Mouse (Mus musculus) bone marrow, adult 2 months (tissue): ENCODE data around the gene Klhl22. TPM values are rescaled to one million over a fixed set of nuclear protein-coding genes. Genes with fewer than 3 reads are reported as not detected.

ENCODE experiments used
- H3K27ac ChIP-seq: fragments of 200-500 bp; 2 replicates; pipeline ENCODE4 v1.5.1; 2012; ENCODE audit warnings: low read depth, mild to moderate bottlenecking, control low read depth, inconsistent platforms, low read length; ENCODE audit not compliant: control insufficient read depth, poor library complexity, insufficient read depth
- H3K4me1 ChIP-seq: fragments of 200-500 bp; 2 replicates; pipeline ENCODE4 v1.6.1; 2011; ENCODE audit warnings: low read length; ENCODE audit not compliant: control insufficient read depth, insufficient read depth
- H3K4me3 ChIP-seq: fragments of 200-500 bp; replicated peaks from 2 replicates; pipeline ENCODE3; 2011; ENCODE audit warnings: mild to moderate bottlenecking, low read depth, low read length, control low read depth; ENCODE audit not compliant: control insufficient read depth
- CTCF ChIP-seq: fragments of 200-500 bp; IDR thresholded peaks from 2 replicates; pipeline ENCODE4 v1.5.1; 2011; ENCODE audit warnings: low read length, control low read depth; ENCODE audit not compliant: control insufficient read depth, insufficient read depth
- POLR2A ChIP-seq: fragments of 200-500 bp; IDR thresholded peaks from 2 replicates; pipeline ENCODE4 v1.6.1; 2011; ENCODE audit warnings: low read depth, mild to moderate bottlenecking, control low read depth, low read length, borderline replicate concordance; ENCODE audit not compliant: control insufficient read depth
- WGBS: fragments of 180-500 bp; shearing (Covaris S2); methylation state at CpG from one replicate; pipeline ENCODE4 v1.1.7; 2018; 5-methylcytosine and 5-hydroxymethylcytosine counted together
- polyA plus RNA-seq: library from polyadenylated mRNA; stranded (reverse); fragments of >200 nt; gene quantifications from 2 replicates; pipeline ENCODE4 v1.2.4, GENCODE M21; 2011; ENCODE audit warnings: low replicate concordance; ENCODE audit not compliant: missing spikeins, insufficient read depth, insufficient read length

Gene Klhl22
- polyA plus RNA-seq, 1 experiment, result 7.8 TPM

GRCm38 (mm10) chr16:17794047-17794446 is 34.6 kb downstream of the Klhl22 start:
- Histone ChIP-seq H3K27ac (no peak overlapping the region), H3K4me3 (no peak overlapping the region), H3K4me1 (no peaks in the 10 kb centered on the region)
- 80% methylated on average over 4 of the region's 4 CpGs for WGBS
- TF ChIP-seq CTCF (no peak), POLR2A (no peak)

- 89% methylated on average over 5 of the region's 5 CpGs for WGBS
- TF ChIP-seq CTCF, result no peak
- no peak for TF ChIP-seq POLR2A
- Histone ChIP-seq H3K27ac (no peak overlapping the region), H3K4me1 (no peaks in the 10 kb centered on the region), H3K4me3 (no peak overlapping the region)
These were observed 36.2 kb downstream of the Klhl22 start for GRCm38 (mm10) chr16:17795643-17796042.

GRCm38 (mm10) chr16:17796519-17796918 is 37.1 kb downstream of the Klhl22 start:
- Histone ChIP-seq H3K4me1 (no peaks in the 10 kb centered on the region), H3K4me3 (no peak overlapping the region), H3K27ac (no peak overlapping the region)
- no peak for TF ChIP-seq CTCF
- no peak for TF ChIP-seq POLR2A

- no peak within 1 kb of the TSS for H3K27ac ChIP-seq
- WGBS, result 3% methylated on average over 68 of the region's 81 CpGs
- H3K4me3 ChIP-seq, result no peak within 1 kb of the TSS
- H3K4me1 ChIP-seq, result no peaks in the 10 kb centered on the region
- TF ChIP-seq POLR2A, result no peak
- TF ChIP-seq CTCF, result no peak
These were observed 37.8 kb downstream of the Klhl22 start, which contains the start of gene Scarf2 for GRCm38 (mm10) chr16:17796971-17797811. TSS of gene Scarf2 (plus strand) at chr16:17797282.

- H3K27ac ChIP-seq, result no peak overlapping the region
- no peak overlapping the region for H3K4me3 ChIP-seq
- 11% methylated on average over 29 of the region's 29 CpGs for whole genome bisulfite sequencing
- no peaks in the 10 kb centered on the region; the same call in 1 of the 2 replicates for H3K4me1 ChIP-seq
- no peak for TF ChIP-seq POLR2A
- TF ChIP-seq CTCF, result no peak
These were observed 38.4 kb downstream of the Klhl22 start for GRCm38 (mm10) chr16:17797812-17798311.

- H3K27ac ChIP-seq, result no peak overlapping the region
- no peak for TF ChIP-seq CTCF
- no peak for TF ChIP-seq POLR2A
- WGBS, result 12% methylated on average over 34 of the region's 45 CpGs
- no peak overlapping the region for H3K4me3 ChIP-seq
- H3K4me1 ChIP-seq, result no peaks in the 10 kb centered on the region; the same call in 1 of the 2 replicates
These were observed 39.1 kb downstream of the Klhl22 start for GRCm38 (mm10) chr16:17798321-17799180.

DNA sequence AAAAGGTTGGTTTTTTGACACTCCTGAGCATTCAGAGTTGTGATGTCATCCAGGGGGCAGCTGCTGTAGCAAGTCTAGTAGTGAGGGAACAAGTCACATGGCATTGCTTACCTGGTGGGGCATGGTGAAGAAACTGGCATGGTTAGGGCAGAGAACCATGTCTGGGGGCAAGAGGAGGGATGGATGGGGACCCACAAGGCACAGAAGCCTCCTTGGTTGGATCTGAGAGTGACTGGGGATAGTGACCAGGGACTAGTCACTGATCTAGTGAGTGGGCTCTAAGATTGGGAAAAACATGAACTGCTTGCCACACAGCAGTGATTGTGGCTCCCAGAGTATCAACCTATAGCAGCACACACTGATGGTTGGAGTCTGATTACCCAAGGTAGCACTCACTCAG is 40.2 kb downstream of the Klhl22 start:
- TF ChIP-seq CTCF (no peak), POLR2A (no peak)
- H3K27ac ChIP-seq, result no peak overlapping the region
- H3K4me3 ChIP-seq, result no peak overlapping the region
- no peaks in the 10 kb centered on the region; the same call in 1 of the 2 replicates for H3K4me1 ChIP-seq
